Mouse (Mus musculus) forelimb bud, embryonic 11.5 days (tissue): ENCODE measurements at regions not wholly inside any gene's neighbourhood (a gene's known extent, or its start where the extent isn't known, plus 50 kb on each side); places are given as distances from the start of the nearest gene placed in this dataset.

ENCODE experiments used
- DNase-seq: peaks from one replicate; pipeline ENCODE4 v3.0.0-alpha.2; 2012; ENCODE audit warnings: low read depth, low spot score

- DNase-seq, result no peak
These were observed 357.6 kb upstream of the Acvr2a start for GRCm38 (mm10) chr2:48456072-48457040.

GRCm38 (mm10) chr2:48457117-48457516 is 356.8 kb upstream of the Acvr2a start:
- no peak for DNase-seq

- no peak for DNase-seq
These were observed 348.4 kb upstream of the Acvr2a start for GRCm38 (mm10) chr2:48465483-48465882.

- no peak for DNase-seq
These were observed 345.0 kb upstream of the Acvr2a start for GRCm38 (mm10) chr2:48468895-48469294.

- DNase-seq, result no peak
These were observed 344.6 kb upstream of the Acvr2a start for GRCm38 (mm10) chr2:48469357-48469756.

GRCm38 (mm10) chr2:48473102-48473501 is 340.8 kb upstream of the Acvr2a start:
- no peak for DNase-seq

GRCm38 (mm10) chr2:48474642-48475041 is 339.3 kb upstream of the Acvr2a start:
- DNase-seq, result no peak

- DNase-seq, result no peak
These were observed 337.1 kb upstream of the Acvr2a start for GRCm38 (mm10) chr2:48476777-48477176.

GRCm38 (mm10) chr2:48477336-48477735 is 336.6 kb upstream of the Acvr2a start:
- DNase-seq, result no peak

- no peak for DNase-seq
These were observed 334.3 kb upstream of the Acvr2a start for GRCm38 (mm10) chr2:48479601-48480000.

GRCm38 (mm10) chr2:48480428-48481191 is 333.3 kb upstream of the Acvr2a start:
- no peak for DNase-seq

GRCm38 (mm10) chr2:48481209-48481742 is 332.6 kb upstream of the Acvr2a start:
- peak; percentile 62 for DNase-seq

GRCm38 (mm10) chr2:48493574-48493973 is 320.3 kb upstream of the Acvr2a start:
- no peak for DNase-seq

GRCm38 (mm10) chr2:48494065-48494464 is 319.8 kb upstream of the Acvr2a start:
- DNase-seq, result peak; percentile 66

GRCm38 (mm10) chr2:48494632-48495031 is 319.3 kb upstream of the Acvr2a start:
- DNase-seq, result no peak

- no peak for DNase-seq
These were observed 315.7 kb upstream of the Acvr2a start for GRCm38 (mm10) chr2:48498047-48498723.

- DNase-seq, result no peak
These were observed 314.5 kb upstream of the Acvr2a start for GRCm38 (mm10) chr2:48499396-48499795.

GRCm38 (mm10) chr2:48501387-48501786 is 312.5 kb upstream of the Acvr2a start:
- no peak for DNase-seq

GRCm38 (mm10) chr2:48513848-48514247 is 300.1 kb upstream of the Acvr2a start:
- DNase-seq, result peak; percentile 46

GRCm38 (mm10) chr2:48519838-48520404 is 294.0 kb upstream of the Acvr2a start:
- DNase-seq, result no peak

GRCm38 (mm10) chr2:48520535-48520971 is 293.4 kb upstream of the Acvr2a start:
- DNase-seq, result peak; percentile 49
